Mouse (Mus musculus) left cerebral cortex, adult 9 months (tissue): ENCODE measurements around the gene Gm8127.
A peak's percentile ranks its signal among the peaks of the same experiment; 100 is the strongest.
"Not testable (repeated sequence)": the region's sequence is repeated elsewhere in the genome, so short reads cannot be mapped to it uniquely, and the experiment has no call there.

Experiments
- DNase-seq, 2 experiments: peaks; one replicate each; pipeline ENCODE4 v3.0.0; 2022; ENCODE audit warnings: low spot score in 2 of 2

Gm8127 gene

DNA sequence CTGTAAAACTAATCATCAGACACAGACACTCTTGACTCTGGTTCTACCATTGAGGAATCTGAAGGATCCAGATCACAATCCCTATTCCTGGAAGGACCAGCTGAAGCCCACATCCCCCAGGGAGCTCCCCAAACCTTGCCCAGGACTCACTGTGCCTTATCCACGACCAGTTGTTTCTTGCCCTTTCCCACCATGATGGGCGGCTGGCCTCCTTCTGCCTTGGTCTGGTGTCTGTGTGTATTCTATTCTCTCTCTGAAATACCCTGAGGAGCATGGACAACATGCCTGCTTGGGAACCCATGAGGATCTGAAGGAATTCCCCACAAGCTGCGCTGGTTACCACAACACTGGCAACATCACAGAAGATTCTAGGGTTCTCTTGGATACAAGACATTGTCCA lies at the start of gene Gm8127:
Gm8127 (minus strand) TSS at position 330 of the 400 bp plus-strand sequence.
- not testable (repeated sequence) for DNase-seq

DNA sequence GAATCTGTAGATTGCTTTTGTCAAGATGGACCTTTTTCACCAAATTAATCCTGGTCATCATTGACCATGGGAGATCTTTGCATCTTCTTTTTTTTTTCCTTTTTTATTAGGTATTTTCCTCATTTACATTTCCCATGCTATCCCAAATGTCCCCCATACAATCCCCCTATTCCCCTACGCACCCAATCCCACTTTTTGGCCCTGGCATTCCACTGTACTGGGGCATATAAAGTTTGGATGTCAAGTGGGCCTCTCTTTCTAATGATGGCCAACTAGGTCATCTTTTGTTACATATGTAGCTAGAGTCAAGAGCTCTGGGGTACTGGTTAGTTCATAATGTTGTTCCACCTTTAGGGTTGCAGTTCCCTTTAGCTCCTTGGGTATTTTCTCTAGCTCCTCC lies 44.0 kb upstream of the Gm8127 start:
- not testable (repeated sequence) for DNase-seq

DNA sequence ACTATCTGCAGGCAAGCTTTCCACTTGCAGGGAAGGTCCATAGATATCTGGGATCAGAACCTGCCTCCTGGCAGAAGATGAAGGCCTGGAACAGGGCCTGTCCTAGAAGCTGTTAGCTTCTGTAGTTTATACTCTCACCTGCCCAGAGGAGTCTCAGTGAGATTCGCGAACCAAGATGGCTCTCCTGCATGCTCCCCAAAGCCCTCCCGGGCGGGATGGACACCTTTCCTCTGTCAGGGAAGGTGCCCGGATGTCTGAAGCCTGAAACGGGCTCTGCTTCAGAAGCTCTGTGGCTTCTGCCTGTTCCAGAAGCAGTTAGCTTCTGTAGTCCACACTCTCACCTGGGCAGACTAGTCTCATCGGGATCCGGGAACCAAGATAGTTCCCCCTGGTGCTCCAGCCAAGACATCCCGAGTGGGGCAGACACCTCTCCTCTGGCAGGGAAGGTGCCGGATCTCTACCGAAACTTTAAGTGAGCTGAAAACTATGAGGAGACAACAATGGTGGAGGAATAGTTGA lies 37.8 kb upstream of the Gm8127 start:
- not testable (repeated sequence) for DNase-seq

DNA sequence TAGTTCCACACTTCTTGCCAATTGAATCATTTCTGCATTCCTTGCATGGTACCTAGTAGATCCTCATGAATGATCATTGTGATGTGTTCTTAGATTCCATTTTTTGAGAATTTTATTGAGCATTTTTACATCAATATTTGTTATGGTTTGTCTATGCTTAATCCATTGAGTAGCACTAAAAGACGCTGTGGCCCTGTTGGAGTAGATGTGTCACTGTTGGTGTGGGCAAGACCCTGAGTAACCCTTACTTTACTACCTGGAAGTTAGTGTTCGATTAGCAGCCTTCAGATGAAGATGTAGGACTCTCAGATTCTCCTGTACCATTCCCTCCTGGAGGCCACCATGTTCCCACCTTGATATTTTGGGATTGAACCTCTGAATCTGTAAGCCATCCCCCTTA lies 35.0 kb upstream of the Gm8127 start:
- not testable (repeated sequence) for DNase-seq

DNA sequence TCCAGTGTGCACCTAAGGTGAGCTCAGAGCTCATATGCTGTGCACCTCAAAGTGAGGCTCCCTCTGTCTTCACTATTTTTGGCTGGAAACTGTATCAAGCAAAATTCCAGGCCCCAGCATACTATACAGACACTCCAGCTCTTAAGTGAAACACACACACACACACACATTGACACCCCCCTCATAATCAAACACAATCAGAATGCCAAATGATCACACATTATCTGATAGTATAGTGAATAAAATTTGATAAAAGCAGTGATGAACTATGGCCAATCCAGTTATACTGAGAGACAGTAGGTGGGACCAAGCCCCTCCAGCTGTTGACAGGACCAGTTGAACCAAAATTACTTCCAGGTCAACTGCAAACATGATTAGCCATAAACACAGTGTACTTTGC lies 25.9 kb upstream of the Gm8127 start:
- DNase-seq = not testable (repeated sequence)

DNA sequence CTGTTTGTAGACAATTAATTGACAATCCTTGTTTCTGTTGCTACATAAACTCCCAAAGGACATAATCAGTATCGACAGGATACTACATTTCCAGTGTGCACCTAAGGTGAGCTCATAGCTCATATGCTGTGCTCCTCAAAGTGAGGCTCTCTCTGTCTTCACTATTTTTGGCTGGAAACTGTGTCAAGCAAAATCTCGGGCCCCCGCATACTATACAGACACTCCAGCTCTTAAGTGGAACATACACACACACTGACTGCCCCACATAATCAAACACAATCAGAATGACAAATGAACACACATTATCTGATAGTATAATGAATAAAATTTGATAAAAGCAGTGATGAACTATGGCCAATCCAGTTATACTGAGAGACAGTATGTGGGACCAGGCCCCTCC lies 15.0 kb downstream of the Gm8127 start:
- peak; percentile 64 to 86 for DNase-seq

DNA sequence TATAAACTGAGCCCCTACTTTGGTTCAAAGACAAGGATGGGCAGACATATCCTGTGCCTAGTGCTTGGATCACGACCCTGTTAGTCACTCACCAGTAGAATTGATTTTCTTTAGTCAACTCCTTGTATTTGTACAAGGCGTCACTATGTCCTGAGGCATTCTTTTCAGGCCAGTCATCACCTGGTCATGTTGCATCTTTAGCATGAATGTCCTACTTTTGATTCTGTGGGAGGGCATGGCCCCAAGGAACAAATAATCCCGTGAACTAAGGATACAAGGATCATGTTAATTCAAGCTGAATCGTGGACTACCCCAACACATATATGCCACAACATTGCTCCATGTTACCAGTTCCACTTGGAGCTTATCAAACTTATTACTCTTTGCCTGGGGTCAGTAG lies 15.5 kb downstream of the Gm8127 start:
- not testable (repeated sequence) for DNase-seq

DNA sequence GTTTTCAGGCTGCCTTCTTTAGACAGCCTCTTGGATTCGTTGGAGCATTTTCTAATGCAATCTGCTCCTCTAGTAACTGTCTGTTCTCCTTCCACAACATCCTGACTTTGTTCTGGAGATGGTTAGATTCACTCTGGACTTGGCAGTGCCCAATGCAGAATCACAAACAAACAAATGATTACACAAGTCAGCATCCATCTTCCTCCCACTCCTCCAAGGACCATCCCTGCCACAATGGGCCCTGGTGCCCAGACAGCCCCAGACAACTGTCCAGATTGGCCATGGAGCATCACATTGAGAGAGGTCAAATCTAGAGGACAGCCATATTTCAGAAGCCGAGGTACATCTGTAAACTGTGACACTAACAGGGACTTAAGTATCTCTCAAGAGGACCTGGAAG lies 16.2 kb downstream of the Gm8127 start:
- DNase-seq = not testable (repeated sequence)

DNA sequence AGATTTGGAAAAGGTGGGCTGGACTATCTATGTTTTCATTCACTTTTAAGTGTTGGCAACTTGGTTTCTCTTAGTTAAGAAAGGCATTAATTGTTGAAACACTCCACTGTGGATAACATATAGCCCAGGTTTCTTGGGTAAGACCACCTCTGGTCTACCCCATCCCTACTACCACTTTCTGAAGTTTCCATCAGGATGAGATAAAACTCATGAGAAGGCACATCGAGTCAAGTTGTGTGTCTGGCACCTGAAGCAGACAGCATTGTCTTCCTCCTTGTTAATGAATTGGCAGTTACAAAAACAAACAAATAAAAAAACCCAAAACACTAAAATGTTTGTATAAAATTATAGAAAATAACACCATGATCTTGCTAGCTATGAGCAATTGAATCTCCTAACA lies 17.9 kb downstream of the Gm8127 start:
- not testable (repeated sequence) for DNase-seq

DNA sequence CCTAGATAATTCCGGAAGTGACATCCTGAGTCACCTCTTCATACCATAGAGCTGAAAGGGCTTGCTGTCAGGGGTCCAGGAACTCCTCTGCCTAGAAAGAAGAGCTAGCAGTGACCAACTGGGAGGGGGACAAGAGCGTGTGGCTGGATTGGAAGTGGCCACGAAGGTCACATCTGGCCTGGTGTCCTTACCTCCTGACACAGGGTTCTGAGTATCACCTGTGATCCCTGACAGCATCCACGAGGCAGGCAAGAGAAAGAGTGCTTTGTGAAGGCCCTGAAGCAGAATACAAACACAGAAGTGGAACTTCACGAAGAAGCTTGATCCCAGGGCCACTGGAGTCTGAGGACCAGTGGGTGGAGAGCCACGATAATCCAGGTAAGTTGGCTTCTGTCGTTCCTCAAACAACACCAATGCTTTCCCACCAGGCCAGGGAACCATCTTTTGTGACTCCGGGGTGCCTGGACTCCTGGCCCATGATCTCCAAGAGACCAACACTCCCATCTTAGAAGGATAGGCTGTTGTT lies 18.6 kb downstream of the Gm8127 start, which contains the start of gene Gm9732:
Gm9732 (plus strand) TSS at position 51 of the 526 bp plus-strand sequence.
- not testable (repeated sequence) for DNase-seq

DNA sequence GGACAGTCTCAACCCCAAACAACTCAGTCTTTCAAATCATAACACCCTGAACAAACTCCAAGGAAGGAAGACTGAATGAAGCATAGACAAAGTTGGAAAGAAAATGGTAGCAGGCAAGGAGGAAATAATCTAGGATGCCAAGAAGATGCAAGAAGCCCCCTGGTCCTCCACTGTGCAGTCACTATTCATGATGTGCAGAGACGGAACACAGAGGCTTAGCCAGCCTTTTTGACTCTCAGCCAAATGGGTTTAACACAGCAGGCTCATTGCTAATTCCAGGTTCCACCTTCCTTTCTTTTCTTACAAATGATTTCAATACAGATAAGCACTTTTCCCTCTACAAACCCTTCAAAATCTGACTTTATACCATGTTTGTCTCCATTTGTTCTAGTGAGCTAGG lies 20.5 kb downstream of the Gm8127 start:
- not testable (repeated sequence) for DNase-seq

DNA sequence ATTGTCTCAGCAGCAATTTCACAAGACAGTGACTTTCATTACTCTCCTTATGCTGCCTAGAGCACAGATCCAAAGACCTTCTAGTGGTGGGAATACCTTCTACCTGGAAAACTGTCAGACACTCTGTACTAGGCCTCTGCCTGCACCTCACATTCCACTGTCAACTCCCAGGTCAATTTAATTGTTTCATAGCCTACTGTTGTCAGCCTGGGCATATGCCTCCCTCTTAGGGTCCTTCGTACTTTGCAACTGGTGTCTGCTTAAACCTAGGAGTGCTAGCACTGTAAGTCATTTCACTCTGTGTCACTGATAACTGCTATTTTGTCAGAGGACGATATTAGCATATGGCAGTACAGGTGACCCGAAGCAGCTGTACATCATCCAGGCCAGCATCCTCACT lies 24.4 kb downstream of the Gm8127 start:
- DNase-seq = not testable (repeated sequence)

DNA sequence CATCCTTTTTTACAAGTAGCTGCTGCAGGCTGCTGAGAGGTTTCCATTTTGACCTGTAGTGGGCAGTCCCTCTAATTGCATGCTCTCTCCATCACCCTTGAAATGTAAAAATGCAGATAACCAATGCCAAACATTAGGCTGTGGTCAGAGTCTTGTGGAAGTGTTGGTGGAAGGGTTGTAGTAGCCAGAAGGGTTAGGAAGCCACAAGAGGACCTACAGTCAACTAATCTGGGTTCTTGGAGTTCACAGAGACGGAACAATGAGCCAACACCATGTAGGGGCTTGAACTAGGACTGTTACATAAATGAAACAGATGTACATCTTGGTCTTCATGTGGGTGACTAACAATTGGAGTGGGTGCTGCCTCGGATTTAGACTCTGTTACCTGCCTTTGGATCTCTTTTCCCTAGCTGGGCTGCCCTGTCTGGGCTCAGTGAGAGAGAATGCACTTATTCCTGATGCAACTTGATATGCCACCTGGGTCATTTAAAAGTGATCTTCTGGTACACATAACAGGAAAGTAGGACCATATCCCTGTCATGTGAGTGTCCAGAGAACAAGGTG lies 25.0 kb downstream of the Gm8127 start:
- DNase-seq = peak in 1 of 2 experiments; percentile 63

DNA sequence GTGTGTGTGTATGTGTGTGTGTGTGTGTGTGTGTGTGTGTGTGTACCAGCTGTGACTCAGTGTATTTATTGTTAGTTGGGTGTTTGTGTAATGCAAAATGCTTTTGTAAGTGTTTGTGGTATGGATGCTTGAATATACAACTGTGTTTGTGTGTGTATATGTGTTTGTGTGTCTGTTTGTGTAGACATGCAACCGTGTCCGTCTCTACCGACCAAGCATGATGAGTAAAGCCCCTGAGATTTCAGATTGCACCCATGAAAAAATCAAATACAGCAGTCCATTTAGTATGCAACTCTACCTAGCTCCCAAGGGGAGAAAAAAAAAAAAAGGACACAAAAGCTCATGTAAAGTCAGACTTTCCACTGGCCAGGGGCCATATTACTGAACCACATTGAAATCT lies 30.2 kb downstream of the Gm8127 start:
- DNase-seq = not testable (repeated sequence)

DNA sequence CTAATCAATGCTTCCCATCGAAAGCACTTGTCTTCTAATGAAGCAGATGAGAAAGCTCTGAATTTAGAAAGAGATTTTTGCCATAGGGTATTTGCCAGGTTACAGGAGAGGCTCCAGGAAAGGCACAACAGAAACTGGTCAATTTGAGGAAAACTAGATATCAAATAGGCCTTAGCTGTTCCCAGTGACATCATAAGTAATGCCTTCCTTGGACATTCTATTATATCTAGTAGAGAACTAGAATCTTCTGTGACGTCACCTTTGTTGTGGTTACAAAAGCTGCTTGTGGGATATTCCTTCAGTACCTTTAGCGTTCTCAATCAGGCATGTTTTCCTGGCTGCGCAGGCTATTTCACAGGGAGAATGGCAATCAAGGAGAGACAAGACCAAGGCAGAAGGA lies 35.3 kb downstream of the Gm8127 start, which contains the start of gene Gm8126:
Gm8126 (plus strand) TSS at position 301 of the 400 bp plus-strand sequence.
- not testable (repeated sequence) for DNase-seq

DNA sequence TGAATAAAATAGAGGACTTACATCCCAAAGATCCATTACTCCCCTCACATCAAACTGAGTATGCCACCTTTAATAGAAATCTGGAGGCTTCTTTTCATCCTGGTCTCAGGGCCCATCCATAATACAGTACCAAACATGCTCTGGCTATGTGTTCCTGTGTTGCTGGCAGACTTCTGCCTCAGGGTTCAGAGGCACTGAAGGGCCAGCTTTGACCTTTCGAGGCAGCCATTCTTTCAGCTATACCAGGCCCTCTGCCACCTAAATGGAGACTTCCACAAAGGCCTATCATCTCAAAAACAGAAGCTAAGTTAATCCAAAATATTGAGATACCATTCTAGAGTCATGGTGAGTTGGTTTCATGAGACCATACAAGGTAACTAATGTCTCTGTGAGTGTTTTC lies 37.1 kb downstream of the Gm8127 start:
- DNase-seq = not testable (repeated sequence)

DNA sequence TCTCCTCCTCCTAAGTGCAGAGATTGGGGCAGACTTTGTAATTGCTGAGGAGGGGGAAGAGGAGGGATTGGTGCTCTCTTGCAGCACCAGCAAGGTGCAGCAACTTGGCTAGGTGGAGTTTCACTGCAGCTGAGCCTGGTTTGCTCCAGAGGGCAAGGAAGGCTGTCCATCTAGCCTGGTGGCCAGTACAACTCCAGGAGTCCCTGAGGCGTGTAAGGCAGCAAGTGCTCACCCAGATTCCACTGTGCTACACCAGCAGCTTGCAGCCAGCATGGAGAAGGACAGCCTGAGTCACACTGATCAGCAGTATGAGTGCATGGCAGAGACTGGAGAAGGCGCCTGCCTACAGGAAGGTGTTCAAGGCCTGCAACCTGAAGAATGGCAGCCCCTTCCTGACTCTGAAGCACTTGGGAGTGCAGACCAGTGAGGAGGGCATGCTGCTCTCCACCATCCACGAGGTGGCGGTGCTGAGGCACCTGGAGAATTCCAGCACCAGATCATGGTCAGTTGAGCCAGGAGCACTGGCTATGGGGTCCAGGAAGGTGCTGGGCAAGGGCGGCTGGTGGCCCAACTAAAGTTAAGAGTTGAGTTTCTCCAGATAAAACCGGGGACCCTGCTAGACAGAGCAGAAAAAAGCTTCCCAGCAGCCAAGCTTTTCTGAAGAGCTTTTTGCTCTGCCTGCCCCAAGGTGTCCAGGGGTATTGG lies 42.9 kb downstream of the Gm8127 start:
- DNase-seq = not testable (repeated sequence)

DNA sequence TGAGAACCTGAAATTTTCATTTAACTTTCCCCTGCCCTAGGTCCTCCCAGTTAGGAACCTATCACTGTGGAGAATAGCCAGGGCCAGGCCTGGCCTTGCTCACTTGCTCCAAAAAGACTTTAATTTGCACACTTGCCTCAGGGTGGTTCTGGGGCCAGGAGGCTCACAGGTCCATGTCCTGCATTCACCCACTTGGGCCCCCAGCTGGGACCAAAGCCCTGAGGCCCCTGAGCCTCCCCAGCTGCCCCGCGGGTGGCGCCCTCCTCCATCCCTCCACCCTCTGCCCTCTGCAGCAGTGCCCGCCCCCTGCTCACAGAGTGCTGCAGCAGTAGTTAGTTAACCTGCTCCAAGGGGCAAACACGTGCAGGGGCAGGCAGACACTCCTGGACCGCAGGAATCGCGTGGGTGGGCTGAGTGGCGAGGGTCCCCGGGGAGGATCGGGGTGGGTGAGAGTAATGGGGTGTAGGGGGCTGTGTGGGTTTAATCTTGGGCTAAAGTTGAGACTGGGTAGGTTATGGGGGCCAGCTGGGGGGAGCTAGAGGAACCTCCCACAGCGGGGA lies 43.9 kb downstream of the Gm8127 start:
- DNase-seq = not testable (repeated sequence)
